Mouse (Mus musculus): ENCODE data around the gene Tagln. TPM values are rescaled to one million over a fixed set of nuclear protein-coding genes. Genes with fewer than 3 reads are reported as not detected.

Tagln gene
- polyA plus RNA-seq, 1 experiment, result 7.3 TPM

GRCm38 (mm10) chr9:45893681-45894080, 42.2 kb downstream of the Tagln start:
- DNase-seq (ENCODE audit: low read depth), result no peak
- no peak for TF ChIP-seq POLR2A (IDR thresholded peaks at IDR 0.05; ENCODE audit: borderline replicate concordance, extremely low read depth, insufficient read depth, insufficient read length, poor library complexity, severe bottlenecking)
- no peak for TF ChIP-seq CTCF (IDR thresholded peaks at IDR 0.05; ENCODE audit: borderline replicate concordance, extremely low read depth, insufficient read depth, insufficient read length)

Other genes with a start within 250 kb of the Tagln start
- 26.5 and 29.6 TPM in 2 replicates for gene Cep164, start 107.4 kb downstream of the Tagln start, polyA plus RNA-seq (2012; rRNA removed)
- gene Bace1, start 97.5 kb downstream of the Tagln start, polyA plus RNA-seq (2012; rRNA removed), result 39.2 and 52.9 TPM in 2 replicates
- 40.3 and 48.7 TPM in 2 replicates for gene Pcsk7, start 29.6 kb downstream of the Tagln start, polyA plus RNA-seq (2012; rRNA removed)
- 50.6 and 68.0 TPM in 2 replicates for gene Rnf214, start 29.1 kb downstream of the Tagln start, polyA plus RNA-seq (2012; rRNA removed)
- 85.4 and 101 TPM in 2 replicates for gene Sidt2, start 19.2 kb upstream of the Tagln start, polyA plus RNA-seq (2012; rRNA removed)
- gene Pafah1b2, start 76.6 kb upstream of the Tagln start, polyA plus RNA-seq (2012; rRNA removed), result 126 and 166 TPM in 2 replicates
- gene Sik3, start 76.8 kb upstream of the Tagln start, polyA plus RNA-seq (2012; rRNA removed), result 12.1 and 24.5 TPM in 2 replicates

Measured in brain, embryonic 14.5 days (tissue).